Mouse (Mus musculus) lung, embryonic 15.5 days (tissue): ENCODE data around the gene Tmcc3. TPM values are rescaled to one million over a fixed set of nuclear protein-coding genes. Genes with fewer than 3 reads are reported as not detected.
A peak's percentile ranks its signal among the peaks of the same experiment; 100 is the strongest.
"Not testable (repeated sequence)": the region's sequence is repeated elsewhere in the genome, so short reads cannot be mapped to it uniquely, and the experiment has no call there.

Experiments
- ATAC-seq: fragments of 200-750 bp; cut with Nextera tagmentation; 2 replicates; pipeline ENCODE4 v1.8.0; 2017; ENCODE audit warnings: moderate number of reproducible peaks, borderline replicate concordance; ENCODE audit not compliant: low FRiP score, low TSS enrichment; ENCODE audit errors: extremely low read depth
- H3K27ac ChIP-seq: fragments of 300-500 bp; sonication (generic); 2 replicates; pipeline ENCODE4 v1.5.1; 2015; ENCODE audit warnings: moderate library complexity, mild to moderate bottlenecking, inconsistent platforms
- H3K27me3 ChIP-seq: fragments of 300-500 bp; sonication (generic); 2 replicates; pipeline ENCODE4 v1.6.1; 2015; ENCODE audit warnings: inconsistent platforms
- H3K36me3 ChIP-seq: fragments of 300-500 bp; sonication (generic); 2 replicates; pipeline ENCODE4 v1.6.1; 2015; ENCODE audit warnings: inconsistent platforms
- H3K4me1 ChIP-seq: fragments of 300-500 bp; sonication (generic); 2 replicates; pipeline ENCODE4 v1.6.1; 2015; ENCODE audit warnings: inconsistent platforms
- H3K4me2 ChIP-seq: fragments of 300-500 bp; sonication (generic); 2 replicates; pipeline ENCODE4 v1.6.1; 2015; ENCODE audit warnings: inconsistent platforms, mild to moderate bottlenecking, moderate library complexity
- H3K4me3 ChIP-seq: fragments of 300-500 bp; sonication (generic); 2 replicates; pipeline ENCODE4 v1.5.1; 2015; ENCODE audit warnings: mild to moderate bottlenecking, inconsistent platforms
- H3K9ac ChIP-seq: fragments of 300-500 bp; sonication (generic); 2 replicates; pipeline ENCODE4 v1.6.1; 2015; ENCODE audit warnings: inconsistent platforms
- H3K9me3 ChIP-seq: fragments of 300-500 bp; sonication (generic); 2 replicates; pipeline ENCODE4 v1.6.1; 2016; ENCODE audit warnings: inconsistent platforms
- WGBS: fragments of 180-500 bp; shearing (Covaris S2); methylation state at CpG from one replicate; pipeline ENCODE4 v1.1.7; 2015; 5-methylcytosine and 5-hydroxymethylcytosine counted together
- polyA plus RNA-seq: library from polyadenylated mRNA; unstranded; fragments of >200 nt; fragmentation: Nextera tagmentation; extraction: Ambion mirVana; gene quantifications from 2 replicates; pipeline ENCODE4 v1.2.1, GENCODE M21; 2015

The Tmcc3 gene
- polyA plus RNA-seq, 1 experiment from 2014 or later: 7.3 TPM

DNA sequence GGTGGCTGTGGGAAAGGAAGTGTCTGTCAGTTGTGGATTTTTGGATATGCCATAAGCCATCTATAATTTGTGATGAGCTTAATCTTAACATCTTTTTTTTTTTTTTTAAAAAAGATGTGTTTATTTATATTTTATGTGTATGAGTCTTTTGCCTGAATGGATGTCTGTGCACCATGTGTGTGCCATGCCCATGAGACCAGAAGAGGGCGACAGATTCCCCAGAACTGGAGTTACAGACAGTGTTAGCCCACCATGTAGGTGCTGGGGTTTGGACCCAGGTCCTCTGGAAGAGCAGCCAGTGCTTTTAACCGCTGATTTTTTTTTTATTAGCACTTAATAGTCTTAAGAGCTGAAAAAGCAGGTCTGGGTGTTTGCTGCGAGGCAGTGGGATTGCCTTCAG is 269.6 kb downstream of the Tmcc3 start:
- WGBS: 97% methylated on average over 3 of the region's 3 CpGs

DNA sequence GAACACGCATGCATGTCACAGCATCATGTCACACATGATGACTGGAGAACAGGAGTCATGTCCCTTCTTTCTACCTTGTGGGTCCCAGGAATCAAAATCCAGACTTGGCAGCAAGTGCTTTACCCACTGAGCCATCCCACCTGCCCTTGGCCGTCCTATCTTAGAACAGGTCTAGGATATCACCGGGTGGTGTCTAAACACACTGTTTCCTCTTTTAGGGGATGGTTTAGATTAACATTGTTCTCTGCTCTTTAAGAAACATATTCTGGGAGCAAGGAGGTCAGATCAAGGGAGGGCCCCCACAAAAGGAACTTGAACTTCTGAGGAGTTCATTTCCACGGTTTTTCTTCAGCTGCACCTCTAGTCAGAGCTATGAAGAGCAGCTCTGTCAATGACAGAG is 272.0 kb downstream of the Tmcc3 start:
- Histone ChIP-seq H3K4me1 (peaks cover 8% of the 10 kb centered on the region; the same call in 1 of the 2 replicates), H3K36me3 (no peaks in the 10 kb centered on the region), H3K9ac (no peak overlapping the region), H3K4me3 (no peak overlapping the region), H3K4me2 (no peak overlapping the region), H3K27me3 (no peaks in the 10 kb centered on the region), H3K27ac (no peak overlapping the region), H3K9me3 (no peaks in the 10 kb centered on the region)
- WGBS: 40% methylated on average over 4 of the region's 4 CpGs
- no peak for ATAC-seq

More for the DNA sequence above, 269.6 kb downstream of the Tmcc3 start:
- ATAC-seq: no peak
- H3K9me3 ChIP-seq: no peaks in the 10 kb centered on the region
- H3K9ac ChIP-seq: no peak overlapping the region
- no peaks in the 10 kb centered on the region for H3K27me3 ChIP-seq
- no peak overlapping the region for H3K4me3 ChIP-seq
- H3K27ac ChIP-seq: no peak overlapping the region
- no peak overlapping the region for H3K4me2 ChIP-seq
- no peaks in the 10 kb centered on the region for H3K36me3 ChIP-seq
- H3K4me1 ChIP-seq: peaks cover 9% of the 10 kb centered on the region; the same call in 1 of the 2 replicates

DNA sequence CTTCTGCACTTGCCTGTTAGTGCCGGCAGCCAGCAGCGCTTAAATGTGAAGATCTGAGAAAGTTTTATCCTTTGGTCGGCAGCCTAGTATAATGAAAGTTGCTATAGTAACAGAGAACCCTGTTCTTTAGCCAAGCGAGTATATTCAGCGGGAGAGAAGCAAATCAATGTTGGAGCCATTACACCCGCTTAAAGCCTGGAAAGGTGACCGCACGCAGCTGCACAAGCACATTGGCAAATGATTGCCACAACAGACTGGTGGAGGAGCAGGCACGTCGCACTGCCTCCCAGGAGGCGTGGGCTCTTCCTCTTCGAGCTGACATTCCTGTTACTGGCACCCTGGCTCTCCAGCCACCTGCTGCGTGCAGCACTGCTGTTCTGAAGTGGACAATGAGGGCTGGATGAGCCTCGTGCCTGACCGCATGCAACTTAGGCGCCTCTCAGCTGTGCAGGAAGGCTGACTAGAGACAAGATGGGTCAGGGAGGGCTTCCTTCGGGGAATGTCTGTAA is 273.2 kb downstream of the Tmcc3 start:
- H3K4me2 ChIP-seq: peak overlapping the region; percentile 18
- H3K36me3 ChIP-seq: no peaks in the 10 kb centered on the region
- no peak overlapping the region for H3K4me3 ChIP-seq
- no peak for ATAC-seq
- H3K27ac ChIP-seq: no peak overlapping the region
- H3K9me3 ChIP-seq: no peaks in the 10 kb centered on the region
- H3K27me3 ChIP-seq: no peaks in the 10 kb centered on the region
- no peak overlapping the region for H3K9ac ChIP-seq
- WGBS: 43% methylated on average over 17 of the region's 17 CpGs
- peaks cover 8% of the 10 kb centered on the region; the same call in 1 of the 2 replicates for H3K4me1 ChIP-seq

DNA sequence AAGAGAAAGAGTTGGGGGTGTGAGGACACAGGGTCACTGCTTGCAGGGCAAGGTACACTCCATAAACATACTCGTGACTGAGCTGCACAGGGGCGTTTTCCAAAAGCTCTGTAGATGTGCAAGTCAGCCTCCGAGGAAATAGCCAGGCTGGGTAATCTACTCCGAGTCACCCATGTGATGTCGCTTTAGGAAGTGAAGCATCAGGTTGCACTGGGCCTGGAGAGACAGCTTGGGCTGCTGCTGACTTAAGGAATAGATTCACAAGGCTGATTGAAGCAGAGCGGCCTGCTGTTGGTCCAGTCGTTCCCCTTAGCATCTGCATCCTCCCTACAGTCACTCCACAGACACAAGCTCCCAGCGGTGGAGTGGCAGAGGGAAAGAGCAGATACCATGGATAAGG is 274.1 kb downstream of the Tmcc3 start:
- WGBS: 53% methylated on average over 8 of the region's 8 CpGs
- peaks cover 8% of the 10 kb centered on the region; the same call in 1 of the 2 replicates for H3K4me1 ChIP-seq
- no peak overlapping the region for H3K4me2 ChIP-seq
- H3K9me3 ChIP-seq: no peaks in the 10 kb centered on the region
- no peak overlapping the region for H3K27ac ChIP-seq
- H3K27me3 ChIP-seq: no peaks in the 10 kb centered on the region
- no peaks in the 10 kb centered on the region for H3K36me3 ChIP-seq
- no peak overlapping the region for H3K4me3 ChIP-seq
- no peak overlapping the region for H3K9ac ChIP-seq
- no peak for ATAC-seq

DNA sequence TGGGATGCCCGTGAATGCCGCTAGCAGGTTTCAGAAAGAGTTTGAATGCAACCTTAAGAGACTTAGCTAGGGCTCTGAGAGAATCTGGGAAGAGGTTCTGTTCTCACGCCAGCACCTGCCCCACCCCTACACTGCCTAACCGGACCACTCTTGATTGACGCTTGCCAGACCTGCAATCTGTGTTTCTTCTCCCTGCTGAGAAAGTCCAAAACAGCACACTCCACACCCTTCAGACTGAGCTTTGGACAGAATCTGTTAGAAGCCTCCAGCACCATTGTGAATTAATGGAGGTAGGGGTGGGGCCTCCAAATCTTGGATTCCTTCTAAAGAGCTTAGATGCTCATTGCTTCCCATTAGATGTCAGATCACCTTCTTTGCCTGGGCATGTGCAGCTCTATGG is 277.2 kb downstream of the Tmcc3 start:
- 81% methylated on average over 5 of the region's 5 CpGs for WGBS

DNA sequence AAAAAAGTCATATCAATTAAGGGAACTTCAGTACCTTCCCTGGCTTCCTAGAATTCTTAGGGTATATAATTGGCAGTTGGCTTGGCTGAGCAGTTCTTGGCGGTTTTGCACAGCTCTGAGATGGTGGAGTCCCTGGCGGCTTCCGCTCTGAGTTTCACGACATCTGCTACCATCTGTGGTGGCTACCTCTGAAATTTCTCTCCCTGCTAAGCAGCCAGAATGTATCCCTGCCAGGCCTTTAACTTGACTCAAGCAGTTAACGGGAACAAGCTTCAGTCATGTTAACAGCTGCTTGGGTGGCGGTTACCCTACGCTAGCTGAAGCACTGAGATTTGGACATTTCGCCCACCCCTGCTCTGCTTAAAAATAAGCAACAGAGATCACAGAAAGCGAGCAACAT is 284.0 kb downstream of the Tmcc3 start:
- H3K9me3 ChIP-seq: no peaks in the 10 kb centered on the region
- H3K36me3 ChIP-seq: no peaks in the 10 kb centered on the region
- no peak overlapping the region for H3K27ac ChIP-seq
- ATAC-seq: no peak
- WGBS: 61% methylated on average over 9 of the region's 9 CpGs
- no peaks in the 10 kb centered on the region for H3K4me1 ChIP-seq
- H3K9ac ChIP-seq: no peak overlapping the region
- no peak overlapping the region for H3K4me2 ChIP-seq
- no peaks in the 10 kb centered on the region for H3K27me3 ChIP-seq
- no peak overlapping the region for H3K4me3 ChIP-seq

More for the DNA sequence above, 277.2 kb downstream of the Tmcc3 start:
- H3K4me1 ChIP-seq: peaks cover 8% of the 10 kb centered on the region; the same call in 1 of the 2 replicates
- H3K27ac ChIP-seq: no peak overlapping the region
- ATAC-seq: no peak
- no peaks in the 10 kb centered on the region for H3K27me3 ChIP-seq
- H3K9me3 ChIP-seq: no peaks in the 10 kb centered on the region
- H3K4me3 ChIP-seq: no peak overlapping the region
- no peaks in the 10 kb centered on the region for H3K36me3 ChIP-seq
- H3K4me2 ChIP-seq: no peak overlapping the region
- no peak overlapping the region for H3K9ac ChIP-seq

DNA sequence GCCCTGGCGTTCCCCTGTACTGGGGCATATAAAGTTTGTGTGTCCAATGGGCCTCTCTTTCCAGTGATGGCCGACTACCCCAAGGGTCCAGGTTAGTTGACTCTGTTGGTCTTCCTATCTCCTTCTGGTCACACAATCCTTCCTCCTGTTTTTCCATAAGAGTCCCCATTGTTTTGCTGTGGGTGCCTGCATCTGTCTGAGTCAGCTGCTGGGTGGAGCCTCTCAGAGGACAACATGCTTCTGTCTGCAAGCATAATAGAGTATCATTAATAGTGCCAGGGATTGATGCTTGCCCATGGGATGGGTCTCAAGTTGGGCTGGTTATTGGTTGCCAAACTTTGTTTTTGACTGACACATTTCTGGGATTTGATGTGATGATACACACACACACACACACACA is 288.1 kb downstream of the Tmcc3 start:
- H3K4me3 ChIP-seq, H3K4me1 ChIP-seq, H3K4me2 ChIP-seq, H3K27me3 ChIP-seq, H3K36me3 ChIP-seq, H3K9ac ChIP-seq, H3K9me3 ChIP-seq, ATAC-seq, H3K27ac ChIP-seq: not testable (repeated sequence)
- 66% methylated on average over 2 of the region's 2 CpGs for WGBS

DNA sequence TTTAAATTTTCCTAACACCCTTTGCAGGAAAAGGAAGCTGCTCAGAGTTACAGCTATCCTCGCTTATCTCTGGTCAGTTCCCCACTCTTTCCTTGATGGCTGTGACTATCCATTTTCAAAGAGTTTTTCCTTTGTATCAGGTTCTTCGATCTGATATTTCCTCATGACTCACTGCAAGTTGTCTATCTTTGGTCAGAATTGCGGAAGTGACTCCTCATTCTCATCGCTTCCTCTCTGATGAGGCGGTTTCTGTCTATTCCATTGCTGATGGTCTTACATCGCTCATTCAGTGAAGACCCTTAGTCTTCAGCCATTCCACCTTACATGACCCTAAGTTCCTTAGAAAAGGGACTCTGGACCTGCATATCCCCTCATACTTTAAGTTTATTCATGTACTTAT is 289.3 kb downstream of the Tmcc3 start:
- Histone ChIP-seq H3K27ac (no peak overlapping the region), H3K4me3 (no peak overlapping the region), H3K36me3 (no peaks in the 10 kb centered on the region), H3K27me3 (no peaks in the 10 kb centered on the region), H3K4me2 (no peak overlapping the region), H3K9ac (no peak overlapping the region), H3K9me3 (no peaks in the 10 kb centered on the region), H3K4me1 (no peaks in the 10 kb centered on the region)
- WGBS: 72% methylated on average over 6 of the region's 6 CpGs
- ATAC-seq: no peak

DNA sequence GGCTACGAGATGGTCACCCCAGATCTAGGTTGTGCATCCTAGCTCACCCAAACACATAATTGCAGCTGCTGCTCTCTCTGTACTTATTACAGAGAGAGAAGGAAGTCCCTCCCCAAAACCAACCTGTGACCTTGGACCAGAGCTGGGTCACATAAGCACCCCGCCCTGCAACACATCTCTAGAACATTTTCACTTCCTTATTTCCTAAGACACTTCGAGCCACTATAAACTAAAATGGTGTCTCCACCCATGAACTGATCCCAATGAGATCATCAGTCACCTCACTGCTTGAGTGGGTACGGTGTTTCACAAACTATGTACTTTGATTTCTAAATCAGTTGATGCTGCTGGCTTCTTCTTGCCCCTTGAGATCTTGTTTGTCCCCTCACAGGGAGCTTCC is 293.7 kb downstream of the Tmcc3 start:
- 85% methylated on average over 4 of the region's 4 CpGs for WGBS
- no peaks in the 10 kb centered on the region for H3K36me3 ChIP-seq
- no peak overlapping the region for H3K4me2 ChIP-seq
- no peaks in the 10 kb centered on the region for H3K4me1 ChIP-seq
- H3K27ac ChIP-seq: no peak overlapping the region
- no peak overlapping the region for H3K4me3 ChIP-seq
- ATAC-seq: no peak
- no peak overlapping the region for H3K9ac ChIP-seq
- H3K27me3 ChIP-seq: no peaks in the 10 kb centered on the region
- H3K9me3 ChIP-seq: no peaks in the 10 kb centered on the region

DNA sequence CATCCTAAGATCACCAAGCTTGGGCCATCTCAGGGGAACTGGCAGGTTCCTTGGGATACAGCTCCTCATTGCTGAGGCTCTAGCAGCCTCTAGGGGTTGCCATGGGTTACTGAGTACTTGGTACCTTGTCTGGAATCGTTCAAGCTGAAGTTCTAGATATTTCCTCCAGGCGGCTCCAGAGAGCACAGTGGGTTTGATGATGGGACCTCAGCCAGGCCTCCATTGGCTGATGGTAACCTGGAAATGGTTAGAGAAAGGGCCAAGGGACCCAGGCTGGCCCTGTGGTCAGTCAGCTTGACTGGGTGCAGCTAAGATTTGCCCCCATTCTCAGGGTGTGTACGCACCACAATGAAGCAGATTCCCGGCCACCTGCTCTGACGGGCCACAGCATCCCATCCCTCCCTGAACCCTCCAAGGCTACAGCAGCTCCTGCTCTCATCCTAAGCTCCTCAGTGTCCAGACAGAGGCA is 297.6 kb downstream of the Tmcc3 start:
- H3K9me3 ChIP-seq: no peaks in the 10 kb centered on the region
- peak; percentile 71; the same call in 1 of the 2 replicates for ATAC-seq
- H3K9ac ChIP-seq: no peak overlapping the region
- H3K36me3 ChIP-seq: no peaks in the 10 kb centered on the region
- no peak overlapping the region for H3K4me2 ChIP-seq
- no peak overlapping the region for H3K27ac ChIP-seq
- 55% methylated on average over 5 of the region's 5 CpGs for WGBS
- no peaks in the 10 kb centered on the region for H3K4me1 ChIP-seq
- H3K4me3 ChIP-seq: no peak overlapping the region
- no peaks in the 10 kb centered on the region for H3K27me3 ChIP-seq

DNA sequence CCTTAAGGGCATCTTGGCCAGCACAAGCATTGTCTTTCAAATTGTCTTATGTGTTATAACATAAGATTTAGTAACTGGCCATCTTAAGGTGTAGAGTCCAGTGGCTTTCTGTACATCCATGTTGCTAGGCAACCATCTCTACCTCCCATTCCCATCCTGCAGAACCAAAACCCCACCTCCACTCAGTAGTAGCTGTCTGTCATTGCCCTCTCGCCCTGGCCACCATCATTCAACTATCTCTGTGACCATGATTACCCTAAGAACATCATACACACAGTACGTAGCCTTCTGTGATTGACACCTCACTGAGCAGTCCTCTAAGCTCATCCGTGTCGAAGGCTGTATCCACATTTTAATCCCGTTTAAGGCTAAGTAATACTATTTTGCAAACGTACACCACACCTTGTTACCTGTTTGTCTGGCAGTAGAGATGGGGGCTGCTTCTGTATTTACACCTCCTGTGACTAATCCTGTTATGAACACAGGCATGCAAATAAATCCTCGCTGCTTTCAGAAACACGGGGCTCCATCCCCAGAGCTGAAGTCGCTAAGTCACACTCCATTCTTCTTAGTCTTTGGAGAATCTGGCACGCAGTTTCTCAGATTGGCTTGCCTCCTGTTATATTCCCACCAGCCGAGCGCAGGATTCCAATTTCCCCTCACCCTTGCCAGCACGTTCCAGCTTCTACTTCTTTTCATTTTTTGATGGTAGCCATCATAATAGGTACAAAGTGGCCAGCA is 299.6 kb downstream of the Tmcc3 start:
- no peak overlapping the region for H3K27ac ChIP-seq
- no peaks in the 10 kb centered on the region for H3K4me1 ChIP-seq
- no peak overlapping the region for H3K4me3 ChIP-seq
- H3K36me3 ChIP-seq: no peaks in the 10 kb centered on the region
- no peaks in the 10 kb centered on the region for H3K27me3 ChIP-seq
- H3K4me2 ChIP-seq: no peak overlapping the region
- no peaks in the 10 kb centered on the region for H3K9me3 ChIP-seq
- H3K9ac ChIP-seq: no peak overlapping the region
- no peak for ATAC-seq
- WGBS: 46% methylated on average over 13 of the region's 13 CpGs

DNA sequence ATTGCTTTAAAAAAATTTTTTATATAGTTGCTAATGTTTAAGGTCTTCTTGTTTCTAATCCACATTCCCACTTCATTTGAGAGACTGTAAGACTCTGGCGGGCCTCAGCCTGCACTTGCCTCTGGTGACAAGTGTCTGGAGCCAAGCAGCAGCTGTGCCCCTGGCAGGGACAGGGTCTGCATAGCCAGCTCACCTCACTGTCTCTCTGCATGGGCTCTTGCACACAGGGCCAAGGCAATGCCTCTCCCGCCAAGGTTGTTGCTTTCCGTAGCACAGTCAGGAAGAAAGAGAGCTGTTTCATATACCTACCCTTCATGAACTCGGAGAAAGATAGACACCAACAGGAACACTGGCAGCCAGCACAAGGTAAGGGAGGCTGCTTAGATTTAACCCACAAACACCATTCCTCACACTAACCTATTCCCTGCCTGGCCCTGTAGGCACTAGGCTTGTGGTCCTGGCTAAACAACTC is 300.3 kb downstream of the Tmcc3 start:
- Histone ChIP-seq H3K36me3 (no peaks in the 10 kb centered on the region), H3K9ac (no peak overlapping the region), H3K4me3 (no peak overlapping the region), H3K27me3 (no peaks in the 10 kb centered on the region), H3K4me1 (no peaks in the 10 kb centered on the region), H3K4me2 (no peak overlapping the region), H3K27ac (no peak overlapping the region), H3K9me3 (no peaks in the 10 kb centered on the region)
- no peak for ATAC-seq
- 70% methylated on average over 4 of the region's 4 CpGs for WGBS
